Mouse (Mus musculus) kidney, postnatal 0 days (tissue): ENCODE data around the gene Birc5. TPM values are rescaled to one million over a fixed set of nuclear protein-coding genes. Genes with fewer than 3 reads are reported as not detected.

Experiments used
- ATAC-seq: fragments of 200-750 bp; cut with Nextera tagmentation; replicated peaks from 2 replicates; pipeline ENCODE4 v1.8.0; 2017; ENCODE audit warnings: low read depth, moderate number of reproducible peaks, moderate TSS enrichment, moderate library complexity; ENCODE audit not compliant: low FRiP score
- DNase-seq: peaks from one replicate; pipeline ENCODE4 v3.0.0-alpha.2; 2016; ENCODE audit warnings: low spot score
- H3K27ac ChIP-seq: fragments of 300-500 bp; sonication (generic); 2 replicates; pipeline ENCODE4 v1.5.1; 2014; ENCODE audit warnings: mild to moderate bottlenecking
- H3K27me3 ChIP-seq: fragments of 300-500 bp; sonication (generic); 2 replicates; pipeline ENCODE4 v1.6.1; 2014; ENCODE audit warnings: low read length, mixed read lengths; ENCODE audit not compliant: insufficient read depth
- H3K36me3 ChIP-seq: fragments of 300-500 bp; sonication (generic); 2 replicates; pipeline ENCODE4 v1.6.1; 2014; ENCODE audit warnings: low read length, mixed read lengths; ENCODE audit not compliant: insufficient read depth
- H3K4me1 ChIP-seq: fragments of 300-500 bp; sonication (generic); replicated peaks from 2 replicates; pipeline ENCODE4 v1.6.1; 2014; ENCODE audit warnings: antibody characterized with exemption, low read length, mixed read lengths; ENCODE audit not compliant: insufficient read depth
- H3K4me2 ChIP-seq: fragments of 300-500 bp; sonication (generic); 2 replicates; pipeline ENCODE4 v1.6.1; 2014; ENCODE audit warnings: mild to moderate bottlenecking, low read length, moderate library complexity, mixed read lengths
- H3K4me3 ChIP-seq: fragments of 300-500 bp; sonication (generic); replicated peaks from 2 replicates; pipeline ENCODE4 v1.5.1; 2014; ENCODE audit warnings: low read depth, low read length
- H3K9ac ChIP-seq: fragments of 300-500 bp; sonication (generic); 2 replicates; pipeline ENCODE4 v1.6.1; 2014; ENCODE audit warnings: low read depth, low read length
- H3K9me3 ChIP-seq: fragments of 300-500 bp; sonication (generic); replicated peaks from 2 replicates; pipeline ENCODE4 v1.6.1; 2016; ENCODE audit warnings: low read length, inconsistent platforms, mixed read lengths
- CTCF ChIP-seq: IDR thresholded peaks from 2 replicates; pipeline ENCODE4 v1.5.1; 2016; ENCODE audit warnings: antibody characterized with exemption, low read depth, mild to moderate bottlenecking, moderate library complexity
- WGBS: fragments of 180-500 bp; shearing (Covaris S2); extraction: QIAGEN DNeasy Blood & Tissue Kit; methylation state at CpG from one replicate; pipeline ENCODE4 v1.1.7; 2014; 5-methylcytosine and 5-hydroxymethylcytosine counted together
- polyA plus RNA-seq: library from polyadenylated mRNA; unstranded; fragments of >200 nt; fragmentation: Nextera tagmentation; extraction: Ambion mirVana; gene quantifications from 2 replicates; pipeline ENCODE4 v1.2.1, GENCODE M21; 2015

The Birc5 gene
- polyA plus RNA-seq, 1 experiment from 2014 or later = 145 TPM

DNA sequence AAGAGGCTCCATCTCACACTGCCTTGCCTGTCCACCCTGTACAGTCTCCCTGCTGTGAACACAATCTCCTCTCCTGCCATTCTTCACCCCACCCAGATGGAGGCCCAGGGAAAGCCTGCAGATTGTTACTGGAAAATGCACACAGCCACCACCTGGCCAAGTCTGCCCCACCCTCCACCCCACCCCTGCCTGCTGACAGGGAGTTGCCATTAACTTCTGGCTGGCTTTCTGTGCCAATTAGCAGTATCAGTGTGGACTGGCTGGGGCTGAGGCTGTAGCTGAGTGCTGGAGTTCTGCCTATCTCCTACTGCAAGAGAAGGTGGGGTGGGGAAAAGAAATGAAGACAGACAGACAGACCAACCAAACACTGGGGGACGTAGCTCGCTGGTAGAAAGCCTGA is 10.5 kb upstream of the Birc5 start:
- 53% methylated on average over 2 of the region's 2 CpGs for WGBS
- DNase-seq = no peak

GRCm38 (mm10) chr11:117839021-117839420 is 10.0 kb upstream of the Birc5 start:
- no peak overlapping the region for H3K9ac ChIP-seq
- H3K27me3 ChIP-seq = no peaks in the 10 kb centered on the region
- no peaks in the 10 kb centered on the region for H3K4me1 ChIP-seq
- H3K36me3 ChIP-seq = no peaks in the 10 kb centered on the region
- no peaks in the 10 kb centered on the region for H3K9me3 ChIP-seq
- no peak for ATAC-seq
- no peak overlapping the region for H3K4me3 ChIP-seq
- H3K4me2 ChIP-seq = no peak overlapping the region
- no peak for DNase-seq
- no peak overlapping the region for H3K27ac ChIP-seq
- WGBS = 90% methylated on average over 1 of the region's 1 CpGs
- no peak for TF ChIP-seq CTCF

More for the DNA sequence above, 10.5 kb upstream of the Birc5 start:
- Histone ChIP-seq H3K36me3 (no peaks in the 10 kb centered on the region), H3K27me3 (no peaks in the 10 kb centered on the region), H3K9me3 (no peaks in the 10 kb centered on the region), H3K4me3 (no peak overlapping the region), H3K27ac (no peak overlapping the region), H3K4me2 (no peak overlapping the region), H3K9ac (no peak overlapping the region), H3K4me1 (no peaks in the 10 kb centered on the region)
- ATAC-seq = no peak
- no peak for TF ChIP-seq CTCF

GRCm38 (mm10) chr11:117840910-117841309 is 8.1 kb upstream of the Birc5 start:
- WGBS = 23% methylated on average over 1 of the region's 1 CpGs
- no peak for TF ChIP-seq CTCF

GRCm38 (mm10) chr11:117843434-117843833 is 5.6 kb upstream of the Birc5 start:
- H3K9ac ChIP-seq = no peak overlapping the region
- no peaks in the 10 kb centered on the region for H3K4me1 ChIP-seq
- no peak for DNase-seq
- ATAC-seq = no peak
- no peaks in the 10 kb centered on the region for H3K36me3 ChIP-seq
- TF ChIP-seq CTCF = no peak
- H3K9me3 ChIP-seq = no peaks in the 10 kb centered on the region
- H3K27me3 ChIP-seq = no peaks in the 10 kb centered on the region
- H3K4me3 ChIP-seq = no peak overlapping the region
- WGBS = 80% methylated on average over 2 of the region's 2 CpGs
- no peak overlapping the region for H3K27ac ChIP-seq
- H3K4me2 ChIP-seq = no peak overlapping the region

More at GRCm38 (mm10) chr11:117840910-117841309, 8.1 kb upstream of the Birc5 start:
- no peaks in the 10 kb centered on the region for H3K27me3 ChIP-seq
- no peaks in the 10 kb centered on the region for H3K36me3 ChIP-seq
- no peaks in the 10 kb centered on the region for H3K4me1 ChIP-seq
- no peak for DNase-seq
- no peak overlapping the region for H3K4me2 ChIP-seq
- no peak overlapping the region for H3K27ac ChIP-seq
- H3K4me3 ChIP-seq = no peak overlapping the region
- H3K9ac ChIP-seq = no peak overlapping the region
- no peaks in the 10 kb centered on the region for H3K9me3 ChIP-seq
- ATAC-seq = no peak

- no peaks in the 10 kb centered on the region for H3K9me3 ChIP-seq
- no peak overlapping the region for H3K9ac ChIP-seq
- no peaks in the 10 kb centered on the region for H3K36me3 ChIP-seq
- 0 out of 2 replicates have a peak, but pooled peaks cover 3% of the 10 kb centered on the region for H3K4me1 ChIP-seq
- H3K4me2 ChIP-seq = no peak overlapping the region
- H3K27me3 ChIP-seq = no peaks in the 10 kb centered on the region
- ATAC-seq = 0 out of 2 replicates have a peak, but pooled peaks have one; percentile 26
- TF ChIP-seq CTCF = no peak
- peak overlapping the region; percentile 3 for H3K27ac ChIP-seq
- no peak overlapping the region for H3K4me3 ChIP-seq
- 36% methylated on average over 2 of the region's 2 CpGs for WGBS
- peak; percentile 20 for DNase-seq
Measured at GRCm38 (mm10) chr11:117844997-117845396, 4.1 kb upstream of the Birc5 start.

GRCm38 (mm10) chr11:117845651-117846050 is 3.4 kb upstream of the Birc5 start:
- TF ChIP-seq CTCF = no peak
- Histone ChIP-seq H3K27me3 (no peaks in the 10 kb centered on the region), H3K4me2 (no peak overlapping the region), H3K9me3 (no peaks in the 10 kb centered on the region), H3K4me3 (no peak overlapping the region), H3K36me3 (no peaks in the 10 kb centered on the region), H3K9ac (no peak overlapping the region), H3K27ac (peak overlapping the region; percentile 3; the same call in 1 of the 2 replicates), H3K4me1 (peaks cover 7% of the 10 kb centered on the region; the same call in 1 of the 2 replicates)
- DNase-seq (no peak), ATAC-seq (no peak)
- 75% methylated on average over 2 of the region's 2 CpGs for WGBS

- TF ChIP-seq CTCF = peak; percentile 66
- peak; percentile 55 for DNase-seq
Measured at GRCm38 (mm10) chr11:117846640-117847039, 2.4 kb upstream of the Birc5 start.

More at GRCm38 (mm10) chr11:117846640-117847039, 2.4 kb upstream of the Birc5 start:
- WGBS = 40% methylated on average over 5 of the region's 5 CpGs
- no peaks in the 10 kb centered on the region for H3K36me3 ChIP-seq
- no peaks in the 10 kb centered on the region for H3K9me3 ChIP-seq
- peaks cover 7% of the 10 kb centered on the region; the same call in 1 of the 2 replicates for H3K4me1 ChIP-seq
- H3K27ac ChIP-seq = no peak overlapping the region
- no peaks in the 10 kb centered on the region for H3K27me3 ChIP-seq
- no peak overlapping the region for H3K4me2 ChIP-seq
- ATAC-seq = no peak
- no peak overlapping the region for H3K4me3 ChIP-seq
- no peak overlapping the region for H3K9ac ChIP-seq
